Mouse (Mus musculus) heart, adult 18-20 months (tissue): ENCODE measurements around the gene Gm49321. TPM values are rescaled to one million over a fixed set of nuclear protein-coding genes. Genes with fewer than 3 reads are reported as not detected.

Experiments used
- DNase-seq, 2 experiments: peaks; one replicate each; pipeline ENCODE4 v3.0.0; 2021 to 2022; ENCODE audit warnings: mixed read lengths in 1 of 2
- total RNA-seq, 2 experiments: library from RNA; stranded (reverse); gene quantifications; 2 replicates each; pipeline ENCODE4 v1.2.3; 2021

Gene Gm49321
- total RNA-seq, 2 experiments from 2014 or later, result 6.0 to 6.5 TPM

DNA sequence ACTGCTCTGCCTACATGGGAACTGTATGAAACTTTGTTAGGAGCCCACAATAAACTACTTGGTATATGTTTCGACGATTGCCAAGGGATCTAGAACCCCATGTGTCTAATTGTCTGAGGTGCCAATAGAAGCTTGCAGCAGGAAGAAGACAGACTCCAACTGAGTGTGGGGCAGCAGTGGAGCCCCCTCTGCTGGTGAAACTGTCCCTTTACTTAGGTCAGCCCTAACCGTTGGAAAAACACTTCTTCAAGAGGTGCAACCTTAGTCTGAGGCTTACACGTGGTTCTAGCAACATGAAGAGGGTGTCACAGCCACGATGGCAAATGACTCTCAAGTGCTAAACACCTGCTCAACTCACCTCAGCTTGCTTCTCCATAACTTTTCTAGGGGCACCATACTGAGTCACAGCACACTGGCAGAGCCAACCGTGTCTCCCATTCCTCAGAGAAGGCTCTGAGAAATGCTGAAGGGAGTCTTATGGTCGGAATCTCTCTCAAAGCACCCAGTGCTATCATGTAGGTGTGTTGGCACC is 77.4 kb downstream of the Gm49321 start:
- DNase-seq, result peak; percentile 28 to 57

DNA sequence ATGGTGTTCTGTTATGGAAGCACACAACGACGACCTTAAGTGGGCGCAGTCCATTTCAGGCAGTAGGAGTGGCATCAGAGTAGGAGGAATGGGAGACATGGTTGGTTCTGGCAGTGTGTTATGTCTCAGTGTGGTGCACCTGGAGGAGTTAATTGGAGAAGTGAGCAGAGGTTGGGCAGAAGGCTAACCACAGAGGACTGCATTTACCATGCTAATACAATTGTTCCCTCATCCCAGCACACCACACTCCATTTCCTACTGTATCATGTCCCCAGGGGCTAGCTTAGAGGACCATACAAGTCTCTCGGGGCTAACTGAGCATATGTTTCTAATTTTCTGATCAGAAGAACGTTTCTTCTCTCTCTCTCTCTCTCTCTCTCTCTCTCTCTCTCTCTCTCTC is 78.0 kb downstream of the Gm49321 start:
- DNase-seq, result no peak

Other genes with a start within 250 kb of the Gm49321 start
- gene Hif1a, start 36.3 kb upstream of the Gm49321 start, total RNA-seq, result 10 to 100 TPM; 39.5 to 43.2 TPM
- 10 to 100 TPM; 11.0 to 11.8 TPM for gene Snapc1, start 26.8 kb downstream of the Gm49321 start, total RNA-seq
- not detected for gene Syt16, start 60.0 kb downstream of the Gm49321 start, total RNA-seq